Mouse (Mus musculus) C2C12 (cell line): ENCODE measurements at regions not wholly inside any gene's neighbourhood (a gene's known extent, or its start where the extent isn't known, plus 50 kb on each side); places are given as distances from the start of the nearest gene placed in this dataset.

Experiments
- H3K27me3 ChIP-seq: one replicate; pipeline ENCODE4 v1.6.1; 2011; ENCODE audit not compliant: control insufficient read depth, insufficient read depth, insufficient read length
- H3K36me3 ChIP-seq: one replicate; pipeline ENCODE4 v1.6.1; 2011; ENCODE audit not compliant: control insufficient read depth, insufficient read depth
- H3K4me3 ChIP-seq: one replicate; pipeline ENCODE4 v1.5.1; 2011; ENCODE audit warnings: mild to moderate bottlenecking, control low read depth; ENCODE audit not compliant: poor library complexity, insufficient read depth, severe bottlenecking
- H3K79me2 ChIP-seq: one replicate; pipeline ENCODE4 v1.6.1; 2011; ENCODE audit not compliant: control insufficient read depth, insufficient read depth
- H3K79me3 ChIP-seq: one replicate; pipeline ENCODE4 v1.6.1; 2011; ENCODE audit warnings: low read depth, control low read depth
- H3ac ChIP-seq: one replicate; pipeline ENCODE3; 2011; ENCODE audit warnings: low read depth; ENCODE audit not compliant: control insufficient read depth, insufficient read length
- CEBPB ChIP-seq: IDR thresholded peaks from one replicate; pipeline ENCODE4 v1.6.1; 2011; ENCODE audit warnings: low read depth, mild to moderate bottlenecking, control low read depth, moderate library complexity
- CTCF ChIP-seq: IDR thresholded peaks from one replicate; pipeline ENCODE4 v1.5.1; 2011; ENCODE audit not compliant: control insufficient read depth, insufficient read depth, insufficient read length
- FOSL1 ChIP-seq: IDR thresholded peaks from one replicate; pipeline ENCODE4 v1.8.0; 2011; ENCODE audit warnings: mild to moderate bottlenecking, low read length; ENCODE audit not compliant: poor library complexity, insufficient read depth, severe bottlenecking
- MAX ChIP-seq: IDR thresholded peaks from one replicate; pipeline ENCODE4 v1.6.1; 2011; ENCODE audit warnings: mild to moderate bottlenecking, control low read depth
- MYOD1 ChIP-seq: IDR thresholded peaks from one replicate; pipeline ENCODE4 v1.6.1; 2011; ENCODE audit warnings: low read depth; ENCODE audit not compliant: control insufficient read depth, insufficient read length
- MYOG ChIP-seq: IDR thresholded peaks from one replicate; pipeline ENCODE4 v1.6.1; 2011; ENCODE audit not compliant: control insufficient read depth, insufficient read length; ENCODE audit errors: extremely low read depth
- USF1 ChIP-seq: IDR thresholded peaks from one replicate; pipeline ENCODE4 v1.6.1; 2011; ENCODE audit warnings: low read depth, mild to moderate bottlenecking, control low read depth, moderate library complexity

DNA sequence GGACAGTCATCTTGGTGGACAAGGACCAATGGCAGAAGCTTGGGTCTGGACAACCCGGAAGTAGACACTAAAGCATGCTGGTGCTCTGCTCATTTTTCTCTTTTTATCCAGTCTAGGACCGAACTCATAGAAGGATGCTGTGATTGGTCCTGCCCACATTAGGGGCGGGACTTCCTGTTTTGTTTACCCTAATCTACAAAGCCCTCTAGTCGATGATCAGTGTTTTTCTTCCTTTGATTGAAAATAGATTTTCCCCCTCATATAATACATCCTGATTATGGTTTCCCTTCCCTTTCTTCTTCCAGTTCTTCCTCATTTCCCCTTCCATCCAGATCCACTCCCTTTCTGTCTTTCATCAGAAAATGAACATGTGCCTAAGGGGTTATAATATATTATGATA, 175.0 kb upstream of the Stt3b start:
- H3K4me3 ChIP-seq, result no peak overlapping the region
- TF ChIP-seq FOSL1, result no peak
- no peak for TF ChIP-seq CEBPB
- TF ChIP-seq CTCF, result no peak
- TF ChIP-seq MAX, result no peak
- TF ChIP-seq MYOG, result no peak
- TF ChIP-seq MYOD1, result no peak
- TF ChIP-seq USF1, result no peak
- H3K36me3 ChIP-seq, result no peaks in the 10 kb centered on the region
- no peak overlapping the region for H3ac ChIP-seq
- H3K27me3 ChIP-seq, result no peaks in the 10 kb centered on the region
- no peaks in the 10 kb centered on the region for H3K79me2 ChIP-seq
- no peaks in the 10 kb centered on the region for H3K79me3 ChIP-seq

DNA sequence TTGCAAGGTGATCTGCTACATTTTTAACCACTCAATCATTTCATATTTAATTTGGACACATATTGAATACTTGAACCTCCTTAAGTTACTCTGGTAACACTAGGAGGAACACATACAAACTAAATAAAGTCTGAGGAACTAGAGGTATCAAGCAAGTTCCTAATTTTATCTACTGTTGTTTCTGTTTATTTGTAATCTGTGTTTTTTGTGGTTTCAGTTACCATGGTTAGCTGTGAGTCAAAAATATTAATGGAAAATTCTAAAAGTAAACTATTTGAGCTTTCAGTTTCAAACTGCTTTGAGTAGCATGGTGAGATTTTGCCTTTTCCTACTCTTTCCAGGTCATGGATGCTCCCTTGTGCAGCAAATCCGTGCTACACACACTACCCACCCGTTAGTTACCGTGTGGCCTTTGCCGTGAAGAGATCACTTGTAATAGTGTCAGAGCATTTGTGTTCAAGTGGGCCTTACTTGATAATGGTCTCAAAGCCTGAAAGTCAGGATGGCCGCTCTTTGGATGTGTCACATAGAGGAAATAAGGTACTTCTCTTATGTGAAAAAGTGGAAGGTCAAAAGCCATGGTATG, 177.0 kb upstream of the Stt3b start:
- no peaks in the 10 kb centered on the region for H3K79me2 ChIP-seq
- H3K36me3 ChIP-seq, result no peaks in the 10 kb centered on the region
- H3ac ChIP-seq, result no peak overlapping the region
- no peaks in the 10 kb centered on the region for H3K79me3 ChIP-seq
- H3K27me3 ChIP-seq, result no peaks in the 10 kb centered on the region
- H3K4me3 ChIP-seq, result no peak overlapping the region
- TF ChIP-seq CEBPB (no peak), MAX (no peak), MYOD1 (no peak), MYOG (no peak), CTCF (no peak), FOSL1 (no peak), USF1 (no peak)

DNA sequence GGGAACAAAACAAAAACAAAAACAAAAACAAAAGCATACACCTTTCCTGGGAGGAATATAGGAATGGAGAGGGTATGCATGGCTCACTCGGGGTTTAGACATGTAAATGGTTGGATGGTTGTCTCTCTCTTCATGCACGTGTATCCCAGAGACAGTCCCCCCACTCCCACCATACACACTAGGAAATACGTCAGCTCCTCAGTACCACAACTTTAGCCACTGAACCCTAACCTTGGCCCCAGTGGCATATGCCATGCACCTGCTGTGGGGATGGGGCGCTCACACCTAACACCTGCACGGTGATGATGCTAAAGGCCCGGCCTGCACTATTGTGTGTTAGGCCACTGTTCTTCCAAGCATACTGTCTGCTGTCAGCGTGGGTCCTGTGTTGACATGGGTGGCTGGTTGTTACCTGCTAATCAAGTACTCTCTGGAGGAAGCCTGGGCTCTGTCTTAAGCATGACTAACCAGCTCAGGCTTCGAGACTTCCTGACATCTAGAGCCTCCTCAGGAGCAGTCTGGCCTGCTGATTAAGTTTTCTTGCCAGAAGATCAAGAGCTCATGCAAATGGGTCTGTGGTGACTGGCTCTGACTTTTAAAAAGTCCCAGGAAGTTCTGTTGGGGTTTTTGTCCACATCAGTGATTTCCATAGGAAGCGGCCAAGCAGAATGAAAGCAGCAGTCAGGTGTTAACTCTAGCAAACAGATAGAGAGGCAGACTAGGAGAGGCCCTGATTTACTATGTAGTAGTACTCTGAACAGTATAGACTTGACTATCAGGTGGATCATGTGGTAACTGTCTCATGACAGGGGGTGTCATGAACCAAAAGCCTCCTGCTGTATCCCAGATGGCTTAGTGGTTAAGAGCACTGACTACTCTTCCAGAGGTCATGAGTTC, 178.9 kb upstream of the Stt3b start:
- Histone ChIP-seq H3K79me2 (no peaks in the 10 kb centered on the region), H3ac (no peak overlapping the region), H3K79me3 (no peaks in the 10 kb centered on the region), H3K36me3 (no peaks in the 10 kb centered on the region), H3K4me3 (no peak overlapping the region), H3K27me3 (no peaks in the 10 kb centered on the region)
- TF ChIP-seq MAX, result no peak
- no peak for TF ChIP-seq FOSL1
- TF ChIP-seq MYOD1, result no peak
- no peak for TF ChIP-seq CTCF
- TF ChIP-seq CEBPB, result no peak
- no peak for TF ChIP-seq MYOG
- no peak for TF ChIP-seq USF1

DNA sequence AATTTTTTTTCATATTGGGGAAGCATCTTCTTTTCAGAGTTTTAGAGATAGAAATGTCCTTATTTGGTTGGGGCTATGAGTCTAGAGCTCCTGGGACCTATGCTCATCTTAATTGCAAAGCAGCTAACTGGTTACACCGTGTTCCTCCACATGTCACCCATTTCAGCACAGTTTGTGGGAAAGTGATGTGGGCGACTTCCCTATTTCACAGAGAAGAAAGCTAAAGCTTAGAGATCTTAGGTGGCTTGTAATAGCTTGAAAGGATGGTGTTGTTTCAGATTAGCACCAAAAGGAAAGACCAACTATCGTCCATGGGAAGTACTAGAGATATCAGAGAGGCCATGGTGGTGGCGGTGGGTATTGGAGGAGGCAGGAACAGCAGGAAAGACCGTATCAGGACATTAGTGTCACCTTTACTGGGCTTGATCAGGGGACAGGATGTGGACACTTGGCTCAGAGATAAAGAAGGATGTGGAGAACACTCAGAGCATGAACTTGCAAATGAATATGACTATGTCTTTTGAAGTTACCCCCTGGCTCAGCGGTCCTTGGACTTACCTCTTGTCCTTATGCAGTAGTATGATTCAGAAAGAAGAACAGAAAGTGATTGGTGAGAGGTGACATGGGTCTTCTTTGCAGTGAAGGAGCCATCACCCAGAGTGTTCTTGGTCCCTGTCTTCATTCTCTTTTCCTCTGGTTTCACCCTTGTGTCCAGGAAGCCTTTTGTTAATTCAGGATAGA, 182.4 kb upstream of the Stt3b start:
- TF ChIP-seq CEBPB, result no peak
- no peak for TF ChIP-seq MYOG
- no peak for TF ChIP-seq CTCF
- no peak for TF ChIP-seq USF1
- TF ChIP-seq FOSL1, result no peak
- TF ChIP-seq MAX, result no peak
- TF ChIP-seq MYOD1, result no peak

DNA sequence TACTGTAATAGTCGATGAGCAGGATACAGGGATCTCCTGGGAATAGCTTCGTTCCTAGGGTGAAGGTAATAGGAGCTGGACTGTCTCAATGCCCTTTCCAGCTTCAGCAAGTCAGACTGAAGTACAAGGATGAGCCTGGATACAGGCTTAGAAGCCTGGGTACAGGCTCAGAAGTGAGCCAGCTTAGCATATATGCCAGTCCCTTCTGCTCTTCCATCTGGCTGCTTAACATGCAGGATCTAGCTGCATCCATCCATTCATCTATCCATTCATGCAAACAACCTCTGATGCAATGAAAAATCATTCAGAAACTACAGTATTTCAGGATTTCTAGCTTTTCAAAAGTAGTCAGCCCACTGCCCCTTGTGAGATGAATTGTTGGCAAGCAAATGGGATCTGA, 183.5 kb upstream of the Stt3b start:
- Histone ChIP-seq H3K79me3 (no peaks in the 10 kb centered on the region), H3K27me3 (no peaks in the 10 kb centered on the region), H3K36me3 (no peaks in the 10 kb centered on the region), H3K4me3 (no peak overlapping the region), H3K79me2 (no peaks in the 10 kb centered on the region), H3ac (no peak overlapping the region)
- TF ChIP-seq USF1 (no peak), MAX (no peak), CTCF (no peak), CEBPB (no peak), MYOG (no peak), MYOD1 (no peak), FOSL1 (no peak)

More for the DNA sequence above, 182.4 kb upstream of the Stt3b start:
- Histone ChIP-seq H3K79me2 (no peaks in the 10 kb centered on the region), H3K79me3 (no peaks in the 10 kb centered on the region), H3K36me3 (no peaks in the 10 kb centered on the region), H3K4me3 (no peak overlapping the region), H3K27me3 (no peaks in the 10 kb centered on the region), H3ac (no peak overlapping the region)
